Mouse (Mus musculus): ENCODE results near the gene Astn2.

Astn2 gene

GRCm38 (mm10) chr4:66310315-66311020, 93.9 kb downstream of the Astn2 start:
- no peak for DNase-seq

DNA sequence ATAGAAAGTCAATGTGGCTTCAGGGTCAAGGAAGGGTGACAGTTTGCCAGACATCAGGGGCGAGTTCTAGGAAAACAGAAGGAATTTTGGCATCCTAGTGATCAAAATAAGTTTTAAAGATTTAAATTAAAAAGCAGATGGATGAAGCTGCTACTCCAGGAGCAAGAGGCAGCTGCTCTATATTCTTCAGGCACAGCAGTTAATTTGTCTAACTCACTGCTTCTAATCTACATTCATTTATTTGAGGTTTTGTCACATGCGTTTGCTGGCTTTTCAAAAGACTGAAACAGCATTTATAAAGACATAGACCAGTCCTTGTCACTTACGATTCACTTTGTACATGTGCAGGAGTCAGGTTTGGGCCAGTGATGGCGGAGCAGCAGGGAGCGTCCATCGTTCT, 98.0 kb downstream of the Astn2 start:
- DNase-seq: no peak

GRCm38 (mm10) chr4:66302686-66303310, 101.6 kb downstream of the Astn2 start:
- DNase-seq: peak in 1 of 2 experiments; percentile 2

DNA sequence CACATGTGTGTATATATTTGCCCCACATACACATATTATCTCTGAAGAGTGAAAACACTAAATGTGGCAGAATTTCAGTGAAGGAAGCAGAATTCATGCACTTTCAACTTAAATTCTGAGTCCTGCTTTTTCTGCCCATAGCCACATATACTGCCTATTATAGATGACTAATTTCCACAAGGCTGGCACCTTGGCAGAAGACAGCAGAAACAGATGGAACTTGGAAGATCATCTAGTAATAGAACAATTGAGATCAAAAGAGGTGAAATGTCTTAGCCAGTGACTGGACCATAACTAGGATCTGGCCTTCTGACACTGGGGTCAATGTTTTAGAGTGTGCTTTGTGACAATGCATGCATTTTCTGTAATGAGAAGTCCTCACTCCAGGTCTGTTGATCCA, 119.4 kb downstream of the Astn2 start:
- no peak for DNase-seq

- DNase-seq: no peak
Measured at GRCm38 (mm10) chr4:66276096-66276495, 128.3 kb downstream of the Astn2 start.

GRCm38 (mm10) chr4:66271550-66272117, 132.8 kb downstream of the Astn2 start:
- DNase-seq: no peak

- no peak for DNase-seq
Measured at GRCm38 (mm10) chr4:66264031-66264430, 140.4 kb downstream of the Astn2 start.

DNA sequence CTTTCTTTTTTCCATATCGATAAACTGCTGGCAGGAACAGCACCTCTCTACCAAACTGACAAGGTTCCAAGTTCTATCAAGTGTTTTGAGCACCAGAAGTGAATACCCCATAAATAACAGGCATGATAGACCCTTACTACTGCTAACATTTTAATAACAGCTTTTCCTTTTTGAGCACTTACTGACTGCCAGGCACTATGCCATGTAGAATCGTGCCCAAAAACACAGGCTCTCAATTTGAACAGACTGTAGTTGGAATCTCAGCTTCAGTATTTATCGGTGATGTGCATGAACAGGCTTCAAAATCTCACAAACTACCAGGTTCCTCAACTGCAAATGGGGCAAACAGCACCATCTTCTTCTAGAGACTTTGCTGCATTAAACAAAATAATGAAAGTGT, 143.1 kb downstream of the Astn2 start:
- DNase-seq: no peak

DNA sequence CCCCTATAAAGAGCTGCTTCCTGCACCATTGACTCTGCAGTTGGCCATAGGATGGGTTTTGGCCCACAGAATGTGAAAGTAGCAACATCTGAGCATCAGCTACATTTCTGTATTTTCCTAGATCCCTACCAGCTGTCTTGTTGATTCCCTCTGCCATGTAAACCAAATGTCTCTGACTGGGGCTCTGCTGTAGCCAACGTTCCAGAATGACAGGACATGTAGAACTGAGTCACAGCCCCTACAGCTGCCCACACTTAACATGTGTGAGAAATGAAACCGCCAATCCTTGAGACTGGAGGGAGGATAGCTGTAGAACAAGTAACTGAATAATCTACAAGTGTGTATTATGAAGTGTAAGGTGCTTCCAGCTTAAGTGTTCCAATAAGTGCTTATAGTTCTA, 145.5 kb downstream of the Astn2 start:
- DNase-seq: no peak

DNA sequence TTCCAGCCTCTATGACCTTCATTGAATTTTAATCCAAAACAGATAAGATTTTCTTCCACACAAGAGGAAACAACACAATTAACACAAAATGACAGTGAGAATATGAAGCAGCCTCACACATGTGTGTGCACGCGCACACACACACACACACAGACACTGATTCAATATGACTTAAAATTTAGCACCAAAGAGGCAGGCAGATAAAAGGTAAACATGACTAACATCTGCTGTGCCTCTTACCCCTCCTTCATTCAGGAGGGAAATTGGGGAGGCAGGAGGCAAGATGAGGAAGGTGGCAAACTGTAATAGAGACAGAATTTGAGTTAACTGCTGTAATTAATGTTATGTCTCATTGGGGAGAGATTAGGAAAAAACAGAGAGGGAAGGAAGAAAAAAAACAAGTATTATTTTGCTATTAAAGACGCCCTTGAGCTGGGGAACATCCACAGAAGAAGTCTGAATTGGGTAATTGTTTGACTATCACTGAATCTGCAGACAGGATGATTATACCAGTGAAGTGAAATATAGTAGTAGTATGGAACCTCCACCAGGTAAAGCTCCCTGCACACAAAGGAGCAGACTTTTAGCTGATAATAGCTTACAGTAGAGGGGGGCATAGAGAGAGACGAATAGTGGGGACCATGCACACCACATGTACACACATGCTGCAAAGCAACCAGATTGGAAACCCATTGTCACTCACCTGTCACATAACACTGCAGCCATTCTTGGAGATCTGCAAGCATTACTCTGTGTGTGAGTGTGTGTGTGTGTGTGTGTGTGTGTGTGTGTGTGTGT, 149.5 kb downstream of the Astn2 start:
- DNase-seq: no peak

DNA sequence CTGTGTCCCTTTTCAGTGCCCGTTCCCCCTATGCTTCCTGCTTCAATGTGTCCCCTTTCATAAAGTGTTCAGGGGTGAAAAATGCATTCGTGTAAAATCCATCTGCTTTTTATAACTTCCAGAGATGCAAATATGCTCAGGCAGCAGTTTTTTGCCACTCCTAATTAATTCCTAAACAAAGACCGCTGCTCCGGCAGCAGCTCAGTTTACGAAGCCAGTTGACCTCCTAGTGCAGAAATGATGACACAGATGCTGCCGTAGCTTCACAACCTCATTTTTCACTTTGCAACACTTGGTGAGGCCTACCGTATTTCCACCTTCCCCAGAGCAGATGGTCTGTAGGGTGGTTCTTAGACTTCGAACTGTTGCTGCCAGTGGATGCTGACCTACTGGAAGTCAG, 155.9 kb downstream of the Astn2 start:
- DNase-seq: no peak

- DNase-seq: no peak
Measured at GRCm38 (mm10) chr4:66242683-66243082, 161.7 kb downstream of the Astn2 start.

GRCm38 (mm10) chr4:66232799-66233198, 171.6 kb downstream of the Astn2 start:
- DNase-seq: no peak

- no peak for DNase-seq
Measured at GRCm38 (mm10) chr4:66232350-66232749, 172.1 kb downstream of the Astn2 start.

GRCm38 (mm10) chr4:66230735-66231134, 173.7 kb downstream of the Astn2 start:
- DNase-seq: no peak

- no peak for DNase-seq
Measured at GRCm38 (mm10) chr4:66222602-66223317, 181.7 kb downstream of the Astn2 start.

- DNase-seq: no peak
Measured at GRCm38 (mm10) chr4:66215170-66215618, 189.2 kb downstream of the Astn2 start.

DNA sequence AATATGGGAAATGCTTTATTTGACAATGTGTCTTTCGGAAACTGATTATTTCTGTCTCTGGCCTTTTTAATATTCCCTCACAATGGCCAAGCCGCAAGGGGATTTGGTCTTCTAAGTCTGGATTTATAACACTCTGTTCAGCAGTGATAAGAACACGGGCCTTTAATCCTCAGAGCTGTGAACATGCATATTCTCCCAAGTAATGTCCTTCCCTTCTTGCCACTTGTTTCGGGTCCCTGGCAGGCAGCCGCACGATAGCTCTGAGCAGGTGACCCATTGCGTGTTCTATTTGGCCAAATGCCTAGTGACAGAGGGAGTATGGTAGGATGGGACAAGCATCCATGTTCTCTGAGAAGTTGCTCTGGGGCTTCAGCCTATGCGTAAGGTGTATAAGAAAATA, 214.8 kb downstream of the Astn2 start:
- DNase-seq: no peak

GRCm38 (mm10) chr4:66175887-66176533, 228.4 kb downstream of the Astn2 start:
- DNase-seq: no peak

GRCm38 (mm10) chr4:66171583-66171982, 232.8 kb downstream of the Astn2 start:
- DNase-seq: no peak

DNA sequence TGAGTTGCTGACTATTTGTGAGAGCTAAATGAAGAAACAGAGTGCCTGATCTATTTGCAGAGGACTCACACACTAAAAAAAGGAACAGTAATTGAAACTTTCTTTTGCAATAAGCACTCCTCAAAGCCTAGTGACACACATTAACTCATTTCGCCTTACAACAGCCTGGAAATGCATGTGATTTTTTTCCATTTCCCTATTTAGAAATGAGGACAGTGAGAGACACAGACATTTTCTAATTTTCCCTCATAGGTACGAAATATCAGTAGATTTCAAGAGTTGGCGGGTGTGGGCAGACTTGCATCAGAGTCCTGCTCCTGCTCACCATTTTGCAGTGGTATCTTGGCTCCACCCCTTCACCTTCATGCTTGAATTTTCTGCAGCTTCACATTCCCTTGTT, 233.6 kb downstream of the Astn2 start:
- DNase-seq: no peak

DNA sequence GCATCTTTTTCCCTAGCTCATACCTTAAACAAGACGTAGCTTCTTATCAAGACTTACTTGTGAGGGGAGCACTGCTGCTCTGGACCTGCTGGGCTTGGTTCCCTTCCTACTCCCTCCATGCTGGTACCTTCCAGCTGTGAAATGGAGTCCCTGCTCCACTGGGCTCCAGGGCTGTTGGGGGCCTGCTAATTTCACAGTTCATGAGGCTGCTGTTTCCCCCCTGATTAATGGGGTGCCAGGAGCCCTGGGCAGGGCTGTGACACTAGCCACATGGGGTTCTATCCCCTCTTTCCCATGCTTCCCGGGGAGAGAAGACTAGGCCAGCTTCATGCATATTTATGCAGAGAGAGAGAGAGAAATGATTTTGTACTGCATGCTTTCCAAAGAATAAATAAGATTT, 234.9 kb downstream of the Astn2 start:
- DNase-seq: no peak
